Mouse (Mus musculus): ENCODE data around the gene Ncapd2.

GRCm38 (mm10) chr6:125137002-125137671, 54.4 kb downstream of the Ncapd2 start:
- TF ChIP-seq CTCF (IDR thresholded peaks at IDR 0.05; ENCODE audit: extremely low read depth, insufficient read length, insufficient replicate concordance, low read depth, low read length), result peak; percentile 64; the same call in 1 of the 2 replicates
- TF ChIP-seq POLR2A (IDR thresholded peaks at IDR 0.05; ENCODE audit: low read depth, low read length), result no peak

All from small intestine, adult 2 months (tissue).